Mouse (Mus musculus) retina, postnatal 7 days (tissue): Measurements from ENCODE around the gene Lilrb4a.
"Not testable (repeated sequence)": the region's sequence is repeated elsewhere in the genome, so short reads cannot be mapped to it uniquely, and the experiment has no call there.

Experiments
- DNase-seq: peaks from one replicate; pipeline ENCODE4 v3.0.0-alpha.2; 2012; ENCODE audit warnings: low read depth, low spot score

Lilrb4a gene

GRCm38 (mm10) chr10:51490691-51491090 is at the start of gene Lilrb4a:
Lilrb4a (plus strand) TSS chr10:51490956.
- not testable (repeated sequence) for DNase-seq

- no peak for DNase-seq
These were observed 39.1 kb upstream of the Lilrb4a start for GRCm38 (mm10) chr10:51451610-51452009.

- DNase-seq, result no peak
These were observed 37.0 kb upstream of the Lilrb4a start for GRCm38 (mm10) chr10:51453616-51454298.

DNA sequence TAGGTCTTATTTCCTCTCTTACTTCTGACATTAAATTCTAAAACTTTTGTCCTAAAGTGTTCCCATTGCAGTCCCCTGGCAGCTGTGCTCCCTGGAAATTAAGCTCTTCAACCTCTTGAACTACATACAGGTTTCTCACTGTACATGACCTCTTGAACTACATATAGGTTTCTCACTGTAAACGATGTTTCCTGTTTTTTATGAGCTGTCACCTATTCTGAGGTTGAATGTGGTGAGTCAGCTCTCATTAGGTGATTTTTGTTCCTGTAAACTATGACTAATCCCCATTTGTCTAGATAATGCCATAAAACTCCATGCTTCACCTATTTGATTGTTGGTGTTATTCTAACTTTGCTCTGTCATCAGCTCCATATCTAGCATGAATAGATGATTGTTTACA is 36.4 kb upstream of the Lilrb4a start:
- DNase-seq, result no peak

DNA sequence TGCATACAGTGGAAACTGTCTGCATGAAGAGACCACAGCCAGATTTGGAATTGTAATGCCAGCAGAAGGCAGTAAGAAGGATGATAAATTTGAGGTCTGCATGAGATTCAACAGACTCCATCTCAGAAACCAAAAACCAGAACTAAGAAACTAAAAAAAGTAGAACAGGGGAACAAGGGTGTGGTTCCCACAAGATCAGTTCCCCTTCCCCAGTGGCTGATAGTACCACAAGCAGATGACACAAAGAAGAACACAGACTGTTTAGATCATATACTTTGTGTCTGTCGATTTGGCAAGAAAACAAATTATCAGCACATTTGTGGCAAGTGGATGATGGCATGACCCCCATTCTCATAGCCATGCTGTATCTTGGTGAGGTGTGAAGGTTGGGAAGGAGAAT is 35.0 kb upstream of the Lilrb4a start:
- DNase-seq, result no peak

DNA sequence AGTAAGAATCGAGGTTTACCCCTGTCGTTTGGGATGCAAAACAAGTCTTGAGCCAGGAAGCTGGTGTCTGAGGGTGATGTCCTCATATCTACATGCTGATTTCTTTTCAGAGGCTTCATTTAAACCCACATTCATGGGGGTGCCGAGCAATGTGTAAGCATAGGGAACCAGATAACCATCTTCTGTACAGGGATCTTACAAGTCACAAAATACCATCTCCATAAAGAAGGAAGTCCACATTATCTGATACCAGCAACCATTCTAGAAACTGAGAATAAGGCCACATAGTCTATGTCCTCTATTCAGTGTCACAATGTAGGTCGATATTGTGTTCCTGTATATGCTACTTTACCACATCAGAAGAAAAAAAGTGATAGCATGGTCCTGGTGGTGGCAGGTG is 34.4 kb upstream of the Lilrb4a start:
- DNase-seq, result no peak

GRCm38 (mm10) chr10:51463800-51464199 is 27.0 kb upstream of the Lilrb4a start:
- not testable (repeated sequence) for DNase-seq

- not testable (repeated sequence) for DNase-seq
These were observed 10.4 kb upstream of the Lilrb4a start, which contains the start of the genes Gm49339 and Lilr4b for GRCm38 (mm10) chr10:51480397-51480796. Gm49339 (plus strand) TSS chr10:51480612. Lilr4b (plus strand) TSS chr10:51480632.

DNA sequence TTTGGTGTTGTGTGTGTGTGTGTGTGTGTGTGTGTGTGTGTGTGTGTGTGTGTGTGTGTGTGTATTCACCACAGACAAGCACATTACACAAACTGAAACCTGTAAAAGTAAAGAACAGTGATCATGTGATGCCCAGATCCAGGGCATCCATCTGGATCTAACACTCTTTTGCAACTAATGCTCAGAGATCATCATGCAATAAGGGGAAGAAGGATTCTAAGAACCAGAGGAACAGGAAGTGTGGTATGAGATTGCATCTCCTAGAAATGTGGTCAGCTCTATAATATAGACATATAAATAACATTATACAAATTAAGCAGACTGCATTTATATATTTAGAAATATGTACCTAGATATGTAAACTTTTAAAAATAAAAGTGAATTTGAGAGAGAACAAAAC is 29.3 kb downstream of the Lilrb4a start:
- DNase-seq, result no peak

DNA sequence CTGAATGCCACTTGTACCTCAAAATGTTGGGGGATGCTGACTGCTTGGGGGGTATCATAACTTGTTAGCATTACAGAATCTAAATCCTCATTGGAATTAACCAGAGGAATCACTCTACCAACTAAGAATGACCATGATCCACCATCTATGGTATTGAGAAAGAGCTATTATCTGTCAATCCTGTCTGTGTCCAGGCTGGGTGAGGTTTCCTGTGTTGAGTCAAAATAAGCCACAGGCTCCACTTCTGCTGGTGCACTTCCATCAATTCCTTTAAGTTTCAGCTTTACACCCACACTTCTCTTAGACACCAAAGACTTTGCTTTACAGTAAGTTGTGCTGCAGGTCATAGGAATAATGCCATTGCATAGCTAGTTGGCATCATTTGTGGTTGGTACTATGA is 30.7 kb downstream of the Lilrb4a start:
- DNase-seq, result no peak

DNA sequence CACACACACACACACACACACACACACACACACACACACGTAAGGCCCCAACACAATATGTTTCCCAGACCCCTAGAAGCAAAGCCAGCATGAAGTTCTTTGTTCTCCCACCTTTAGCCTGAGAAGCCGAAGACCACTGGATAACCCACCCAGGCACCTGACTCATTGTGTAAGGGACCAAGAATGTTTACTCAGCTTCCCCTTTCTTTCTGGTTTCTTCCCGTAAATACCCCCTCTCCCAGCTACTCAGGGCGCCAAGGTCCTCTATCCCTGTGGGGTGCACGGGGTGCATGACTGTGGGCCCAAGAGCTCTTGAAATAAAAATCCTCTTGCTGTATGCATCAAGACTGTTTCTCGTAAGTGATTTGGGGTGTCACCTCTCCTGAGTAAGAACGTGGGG is 35.3 kb downstream of the Lilrb4a start:
- DNase-seq, result no peak

- DNase-seq, result no peak
These were observed 35.9 kb downstream of the Lilrb4a start for GRCm38 (mm10) chr10:51526633-51527032.

DNA sequence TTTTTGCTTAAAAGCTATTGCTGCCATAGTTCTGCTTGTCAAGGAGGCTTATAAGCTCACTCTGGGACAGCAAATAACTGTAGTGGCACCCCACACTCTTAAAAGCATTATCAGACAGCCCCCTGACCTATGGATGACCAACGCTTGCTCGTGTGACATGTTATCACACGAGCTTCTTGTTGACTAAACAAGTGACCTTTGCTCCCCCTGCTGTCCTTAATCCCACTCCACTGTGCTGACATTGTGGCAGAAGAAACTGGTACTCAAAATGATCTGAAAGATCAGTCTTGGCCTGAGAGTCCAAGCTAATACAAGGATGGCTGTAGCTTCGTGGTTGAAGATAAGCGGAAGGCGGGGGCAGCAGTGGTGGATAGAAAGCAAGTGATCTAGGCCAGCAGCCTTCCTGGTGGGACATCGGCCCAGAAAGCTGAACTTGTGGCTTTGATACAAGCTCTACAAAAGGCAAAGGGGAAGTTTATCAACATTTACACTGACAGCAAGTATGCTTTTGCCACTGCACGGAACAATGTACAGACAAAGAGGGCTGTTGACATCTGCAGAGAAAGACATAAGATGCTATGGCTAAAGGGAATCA is 38.2 kb downstream of the Lilrb4a start:
- no peak for DNase-seq

GRCm38 (mm10) chr10:51529497-51529896 is 38.7 kb downstream of the Lilrb4a start:
- DNase-seq, result no peak

DNA sequence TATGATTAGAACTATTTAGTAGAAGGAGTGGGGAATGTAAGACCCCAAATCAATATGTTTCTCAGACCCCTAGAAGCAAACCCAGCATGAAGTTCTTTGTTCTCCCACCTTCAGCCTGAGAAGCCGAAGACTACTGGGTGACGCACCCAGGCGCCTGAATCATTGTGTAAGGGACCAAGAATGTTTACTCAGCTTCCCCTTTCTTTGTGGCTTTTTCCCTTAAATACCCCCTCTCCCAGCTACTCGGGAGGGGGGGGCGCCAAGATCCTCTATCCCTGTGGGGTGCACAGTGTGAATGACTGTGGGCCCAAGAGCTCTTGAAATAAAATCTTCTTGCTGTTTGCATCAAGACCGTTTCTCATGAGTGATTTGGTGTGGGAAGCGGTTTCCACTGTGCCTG is 40.1 kb downstream of the Lilrb4a start:
- no peak for DNase-seq
